Mouse (Mus musculus) thymus, postnatal 25 days (tissue): Measurements from ENCODE around the gene Abi3bp.

ENCODE experiments used
- DNase-seq: peaks from one replicate; pipeline ENCODE4 v3.0.0; 2022

The Abi3bp gene

GRCm38 (mm10) chr16:56690715-56691114, 213.0 kb downstream of the Abi3bp start:
- DNase-seq, result no peak

GRCm38 (mm10) chr16:56696448-56696847, 218.8 kb downstream of the Abi3bp start:
- no peak for DNase-seq

GRCm38 (mm10) chr16:56700898-56701297, 223.2 kb downstream of the Abi3bp start:
- no peak for DNase-seq

- DNase-seq, result no peak
Observed at GRCm38 (mm10) chr16:56705731-56706130, 228.1 kb downstream of the Abi3bp start.

GRCm38 (mm10) chr16:56710071-56710470, 232.4 kb downstream of the Abi3bp start:
- no peak for DNase-seq

GRCm38 (mm10) chr16:56715608-56716007, 237.9 kb downstream of the Abi3bp start:
- DNase-seq, result no peak

- DNase-seq, result no peak
Observed at GRCm38 (mm10) chr16:56716557-56717179, 239.0 kb downstream of the Abi3bp start.

- DNase-seq, result peak; percentile 97
Observed at GRCm38 (mm10) chr16:56717224-56718200, 239.8 kb downstream of the Abi3bp start, which contains the start of gene Tfg. Gene Tfg (minus strand): TSS chr16:56717450.

- DNase-seq, result no peak
Observed at GRCm38 (mm10) chr16:56719031-56719430, 241.4 kb downstream of the Abi3bp start.

- no peak for DNase-seq
Observed at GRCm38 (mm10) chr16:56722357-56722756, 244.7 kb downstream of the Abi3bp start.

GRCm38 (mm10) chr16:56724927-56725326, 247.2 kb downstream of the Abi3bp start:
- DNase-seq, result no peak

GRCm38 (mm10) chr16:56729060-56729459, 251.4 kb downstream of the Abi3bp start:
- DNase-seq, result no peak
